Mouse (Mus musculus): Measurements from ENCODE around the gene 1110051M20Rik.

DNA sequence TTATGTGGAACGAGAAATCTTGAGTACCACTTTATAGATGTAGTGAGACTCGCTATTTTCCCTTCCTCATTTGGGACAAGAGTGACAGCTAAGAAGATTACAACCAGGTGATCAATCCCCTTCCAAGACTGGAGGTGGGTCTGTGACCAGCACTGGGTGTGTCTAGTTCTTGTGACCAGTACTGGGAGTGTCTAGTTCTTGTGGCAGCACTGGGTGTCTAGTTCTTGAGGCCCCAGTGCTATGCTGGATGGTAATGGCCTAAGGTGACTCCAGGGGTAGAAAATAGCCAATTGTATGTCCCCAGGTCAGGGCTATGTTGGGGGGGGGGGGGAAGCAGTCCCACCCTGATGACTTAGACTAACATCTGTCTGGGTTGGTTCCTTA lies 165.1 kb downstream of the 1110051M20Rik start:
- TF ChIP-seq E2F4 (IDR thresholded peaks at IDR 0.05; ENCODE audit: insufficient read depth) (no peak), POLR2A (IDR thresholded peaks at IDR 0.05; ENCODE audit: insufficient read length, low read depth) (no peak), POLR2AphosphoS2 (IDR thresholded peaks at IDR 0.05; ENCODE audit: insufficient read length, low read depth) (no peak), USF1 (IDR thresholded peaks at IDR 0.05; ENCODE audit: low read depth) (no peak)
